Mouse (Mus musculus) lung, postnatal 0 days (tissue): ENCODE measurements around the gene Gbf1.

Experiments used
- CTCF ChIP-seq: IDR thresholded peaks from 2 replicates; pipeline ENCODE4 v1.5.1; 2016; ENCODE audit warnings: antibody characterized with exemption, mild to moderate bottlenecking
- EP300 ChIP-seq: IDR thresholded peaks from 2 replicates; pipeline ENCODE4 v1.6.1; 2016; ENCODE audit warnings: antibody characterized with exemption, mild to moderate bottlenecking, control low read depth

GRCm38 (mm10) chr19:46286047-46286446 lies 133.7 kb downstream of the Gbf1 start:
- TF ChIP-seq CTCF = no peak
- no peak for TF ChIP-seq EP300
